Mouse (Mus musculus): Measurements from ENCODE around the gene Chn1.

DNA sequence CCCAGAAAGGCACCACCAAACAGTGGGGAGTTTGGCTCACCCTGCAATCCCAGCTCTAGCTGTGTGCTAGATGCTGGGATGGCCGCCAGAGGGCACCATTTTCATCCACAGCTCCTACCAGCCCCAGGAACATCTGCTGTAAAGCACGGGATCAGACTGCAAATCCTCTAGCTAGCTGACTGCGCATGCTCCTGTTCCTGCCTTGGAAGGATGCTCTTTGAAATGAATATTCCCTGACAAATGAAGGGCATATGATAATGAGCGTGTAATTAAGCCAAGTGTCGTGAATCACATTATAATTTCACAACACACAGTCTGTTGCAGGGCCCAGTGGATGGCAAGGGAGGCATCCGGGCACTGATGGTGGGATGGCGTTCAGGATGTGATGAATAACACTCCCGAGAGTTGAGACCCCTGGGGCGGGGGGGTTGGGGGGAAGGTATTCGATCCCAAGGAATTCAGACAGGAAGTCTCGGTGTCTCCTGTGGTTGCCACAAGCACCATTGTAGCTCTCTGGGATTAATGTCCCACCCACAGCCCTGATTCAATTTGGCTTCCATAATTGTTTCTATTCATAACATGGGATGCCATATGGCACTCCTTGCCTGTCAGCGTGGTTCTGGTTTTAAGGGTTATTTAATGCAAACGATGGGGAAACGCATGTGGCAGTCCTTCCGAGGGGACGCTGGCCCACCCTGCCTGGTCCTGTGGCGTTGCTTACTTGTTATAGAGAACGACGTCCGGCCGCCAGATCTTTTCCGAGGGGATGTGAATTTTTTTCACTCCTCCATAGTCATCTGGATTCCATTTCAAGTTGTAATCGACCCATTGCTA is 202.4 kb downstream of the Chn1 start:
- TF ChIP-seq CTCF (IDR thresholded peaks at IDR 0.05; ENCODE audit: control insufficient read depth, insufficient read depth, insufficient read length), result peak; percentile 89
- TF ChIP-seq USF1 (IDR thresholded peaks at IDR 0.05; ENCODE audit: low read depth), result no peak
- TF ChIP-seq FOSL1 (IDR thresholded peaks at IDR 0.05; ENCODE audit: insufficient read depth, low read length, poor library complexity, severe bottlenecking), result no peak
- TF ChIP-seq MAX (IDR thresholded peaks at IDR 0.05), result no peak
- TF ChIP-seq MYOG (IDR thresholded peaks at IDR 0.05; ENCODE audit: control insufficient read depth, extremely low read depth, insufficient read length), result no peak
- no peak for TF ChIP-seq MYOD1 (IDR thresholded peaks at IDR 0.05; ENCODE audit: control insufficient read depth, insufficient read length, low read depth)
